Mouse (Mus musculus): ENCODE measurements at regions not wholly inside any gene's neighbourhood (a gene's known extent, or its start where the extent isn't known, plus 50 kb on each side); places are given as distances from the start of the nearest gene placed in this dataset.
"Not testable (repeated sequence)": the region's sequence is repeated elsewhere in the genome, so short reads cannot be mapped to it uniquely, and the experiment has no call there.

- DNase-seq (ENCODE audit: extremely low read depth, low read depth, low spot score): not testable (repeated sequence)
Measured at GRCm38 (mm10) chr12:21680026-21680425, 262.6 kb upstream of the Ywhaq start.

- not testable (repeated sequence) for DNase-seq (ENCODE audit: extremely low read depth, low read depth, low spot score)
Measured at GRCm38 (mm10) chr12:21649381-21649780, 231.9 kb upstream of the Ywhaq start.

GRCm38 (mm10) chr12:21613781-21614180 lies 196.3 kb upstream of the Ywhaq start:
- not testable (repeated sequence) for DNase-seq (ENCODE audit: extremely low read depth, low read depth, low spot score)

- no peak for DNase-seq (ENCODE audit: extremely low read depth, low read depth, low spot score)
Measured at GRCm38 (mm10) chr12:21568415-21569040, 151.1 kb upstream of the Ywhaq start.

- not testable (repeated sequence) for DNase-seq (ENCODE audit: extremely low read depth, low read depth, low spot score)
Measured at GRCm38 (mm10) chr12:21543962-21544361, 126.5 kb upstream of the Ywhaq start.

GRCm38 (mm10) chr12:21543153-21543894 lies 125.9 kb upstream of the Ywhaq start:
- DNase-seq (ENCODE audit: extremely low read depth, low read depth, low spot score): not testable (repeated sequence)

GRCm38 (mm10) chr12:21531766-21532165 lies 114.3 kb upstream of the Ywhaq start:
- DNase-seq (ENCODE audit: extremely low read depth, low read depth, low spot score): peak; percentile 18

- not testable (repeated sequence) for DNase-seq (ENCODE audit: extremely low read depth, low read depth, low spot score)
Measured at GRCm38 (mm10) chr12:21529367-21529766, 111.9 kb upstream of the Ywhaq start.

GRCm38 (mm10) chr12:21527336-21527735 lies 109.9 kb upstream of the Ywhaq start:
- not testable (repeated sequence) for DNase-seq (ENCODE audit: extremely low read depth, low read depth, low spot score)

GRCm38 (mm10) chr12:21526906-21527305 lies 109.5 kb upstream of the Ywhaq start:
- not testable (repeated sequence) for DNase-seq (ENCODE audit: extremely low read depth, low read depth, low spot score)

GRCm38 (mm10) chr12:21525567-21525966 lies 108.1 kb upstream of the Ywhaq start:
- not testable (repeated sequence) for DNase-seq (ENCODE audit: extremely low read depth, low read depth, low spot score)

GRCm38 (mm10) chr12:21522621-21523020 lies 105.2 kb upstream of the Ywhaq start:
- DNase-seq (ENCODE audit: extremely low read depth, low read depth, low spot score): no peak

- DNase-seq (ENCODE audit: extremely low read depth, low read depth, low spot score): no peak
Measured at GRCm38 (mm10) chr12:21519058-21519457, 101.6 kb upstream of the Ywhaq start.

- DNase-seq (ENCODE audit: extremely low read depth, low read depth, low spot score): no peak
Measured at GRCm38 (mm10) chr12:21512736-21513135, 95.3 kb upstream of the Ywhaq start.

GRCm38 (mm10) chr12:21511043-21511665 lies 93.7 kb upstream of the Ywhaq start:
- DNase-seq (ENCODE audit: extremely low read depth, low read depth, low spot score): no peak

- no peak for DNase-seq (ENCODE audit: extremely low read depth, low read depth, low spot score)
Measured at GRCm38 (mm10) chr12:21507080-21507479, 89.6 kb upstream of the Ywhaq start.

GRCm38 (mm10) chr12:21505731-21506368 lies 88.4 kb upstream of the Ywhaq start:
- DNase-seq (ENCODE audit: extremely low read depth, low read depth, low spot score): no peak

GRCm38 (mm10) chr12:21503250-21503649 lies 85.8 kb upstream of the Ywhaq start:
- DNase-seq (ENCODE audit: extremely low read depth, low read depth, low spot score): no peak

GRCm38 (mm10) chr12:21496974-21497373 lies 79.5 kb upstream of the Ywhaq start:
- no peak for DNase-seq (ENCODE audit: extremely low read depth, low read depth, low spot score)

GRCm38 (mm10) chr12:21495511-21495910 lies 78.1 kb upstream of the Ywhaq start:
- DNase-seq (ENCODE audit: extremely low read depth, low read depth, low spot score): no peak

- DNase-seq (ENCODE audit: extremely low read depth, low read depth, low spot score): no peak
Measured at GRCm38 (mm10) chr12:21493471-21493870, 76.0 kb upstream of the Ywhaq start.
